Mouse (Mus musculus) heart, embryonic 12.5 days (tissue): ENCODE data around the gene Trabd. TPM values are rescaled to one million over a fixed set of nuclear protein-coding genes. Genes with fewer than 3 reads are reported as not detected.

Experiments
- ATAC-seq: fragments of 200-750 bp; cut with Nextera tagmentation; 2 replicates; pipeline ENCODE4 v1.8.0; 2017; ENCODE audit warnings: moderate TSS enrichment, moderate library complexity; ENCODE audit not compliant: insufficient number of reproducible peaks, low FRiP score
- H3K27ac ChIP-seq: fragments of 300-500 bp; sonication (generic); 2 replicates; pipeline ENCODE4 v1.5.1; 2016; ENCODE audit warnings: mild to moderate bottlenecking, moderate library complexity; ENCODE audit not compliant: poor library complexity, severe bottlenecking
- H3K27me3 ChIP-seq: fragments of 300-500 bp; sonication (generic); replicated peaks from 2 replicates; pipeline ENCODE4 v1.6.1; 2016; ENCODE audit warnings: mild to moderate bottlenecking, moderate library complexity
- H3K36me3 ChIP-seq: fragments of 300-500 bp; sonication (generic); 2 replicates; pipeline ENCODE4 v1.6.1; 2016; ENCODE audit warnings: mild to moderate bottlenecking, moderate library complexity
- H3K4me1 ChIP-seq: fragments of 300-500 bp; sonication (generic); replicated peaks from 2 replicates; pipeline ENCODE4 v1.6.1; 2016; ENCODE audit warnings: mild to moderate bottlenecking
- H3K4me2 ChIP-seq: fragments of 300-500 bp; sonication (generic); 2 replicates; pipeline ENCODE4 v1.6.1; 2016; ENCODE audit warnings: mild to moderate bottlenecking, moderate library complexity
- H3K4me3 ChIP-seq: fragments of 300-500 bp; sonication (generic); 2 replicates; pipeline ENCODE4 v1.5.1; 2016; ENCODE audit warnings: mild to moderate bottlenecking
- H3K9ac ChIP-seq: fragments of 300-500 bp; sonication (generic); 2 replicates; pipeline ENCODE4 v1.6.1; 2016; ENCODE audit warnings: mild to moderate bottlenecking, moderate library complexity
- H3K9me3 ChIP-seq: fragments of 300-500 bp; sonication (generic); replicated peaks from 2 replicates; pipeline ENCODE4 v1.6.1; 2016; ENCODE audit warnings: mild to moderate bottlenecking, moderate library complexity
- WGBS: fragments of 180-500 bp; shearing (Covaris S2); methylation state at CpG from one replicate; pipeline ENCODE4 v1.1.7; 2016; 5-methylcytosine and 5-hydroxymethylcytosine counted together
- polyA plus RNA-seq: library from polyadenylated mRNA; unstranded; fragments of >200 nt; fragmentation: Nextera tagmentation; extraction: Ambion mirVana; gene quantifications from 2 replicates; pipeline ENCODE4 v1.2.1, GENCODE M21; 2016

Gene Trabd
- polyA plus RNA-seq, 1 experiment from 2014 or later: 51.7 TPM

GRCm38 (mm10) chr15:89104425-89104824 is 29.5 kb downstream of the Trabd start:
- Histone ChIP-seq H3K27me3 (no peaks in the 10 kb centered on the region), H3K27ac (no peak overlapping the region), H3K9ac (no peak overlapping the region), H3K4me3 (no peak overlapping the region), H3K4me1 (no peaks in the 10 kb centered on the region), H3K36me3 (peaks cover 99% of the 10 kb centered on the region), H3K4me2 (no peak overlapping the region), H3K9me3 (no peaks in the 10 kb centered on the region)
- WGBS: 91% methylated on average over 8 of the region's 8 CpGs
- no peak for ATAC-seq

- no peak for ATAC-seq
- H3K4me3 ChIP-seq: no peak overlapping the region
- H3K36me3 ChIP-seq: peaks cover 99% of the 10 kb centered on the region
- H3K9me3 ChIP-seq: no peaks in the 10 kb centered on the region
- 89% methylated on average over 13 of the region's 13 CpGs for WGBS
- H3K4me1 ChIP-seq: no peaks in the 10 kb centered on the region
- H3K27me3 ChIP-seq: no peaks in the 10 kb centered on the region
- H3K27ac ChIP-seq: no peak overlapping the region
- H3K4me2 ChIP-seq: no peak overlapping the region
- H3K9ac ChIP-seq: no peak overlapping the region
These were observed 31.1 kb downstream of the Trabd start for GRCm38 (mm10) chr15:89106073-89106472.

- Histone ChIP-seq H3K36me3 (peaks cover 96% of the 10 kb centered on the region), H3K9ac (no peak overlapping the region), H3K27ac (no peak overlapping the region), H3K27me3 (no peaks in the 10 kb centered on the region), H3K4me3 (no peak overlapping the region), H3K4me1 (no peaks in the 10 kb centered on the region), H3K9me3 (no peaks in the 10 kb centered on the region), H3K4me2 (no peak overlapping the region)
- no peak for ATAC-seq
- 83% methylated on average over 1 of the region's 1 CpGs for WGBS
These were observed 32.1 kb downstream of the Trabd start for GRCm38 (mm10) chr15:89106976-89107375.

GRCm38 (mm10) chr15:89110147-89110546 is 35.2 kb downstream of the Trabd start:
- Histone ChIP-seq H3K4me3 (no peak overlapping the region), H3K9ac (no peak overlapping the region), H3K9me3 (no peaks in the 10 kb centered on the region), H3K4me2 (no peak overlapping the region), H3K4me1 (no peaks in the 10 kb centered on the region), H3K36me3 (peaks cover 88% of the 10 kb centered on the region), H3K27me3 (no peaks in the 10 kb centered on the region), H3K27ac (no peak overlapping the region)
- ATAC-seq: no peak
- 67% methylated on average over 9 of the region's 9 CpGs for WGBS

GRCm38 (mm10) chr15:89118007-89118406 is 43.1 kb downstream of the Trabd start:
- H3K27me3 ChIP-seq: no peaks in the 10 kb centered on the region
- H3K4me2 ChIP-seq: no peak overlapping the region
- H3K4me1 ChIP-seq: peaks cover 23% of the 10 kb centered on the region
- H3K9me3 ChIP-seq: no peaks in the 10 kb centered on the region
- H3K36me3 ChIP-seq: peaks cover 62% of the 10 kb centered on the region
- H3K9ac ChIP-seq: no peak overlapping the region
- no peak overlapping the region for H3K27ac ChIP-seq
- ATAC-seq: no peak
- H3K4me3 ChIP-seq: no peak overlapping the region

GRCm38 (mm10) chr15:89122649-89123366 is 47.9 kb downstream of the Trabd start, which contains the start of gene Tubgcp6:
Tubgcp6 (minus strand) TSS chr15:89123112.
- Histone ChIP-seq H3K36me3 (peaks cover 29% of the 10 kb centered on the region), H3K27ac (peak within 1 kb of the TSS; percentile 53; the same call in 1 of the 2 replicates), H3K4me1 (peaks cover 36% of the 10 kb centered on the region), H3K4me3 (peak within 1 kb of the TSS; percentile 90), H3K9ac (peak within 1 kb of the TSS; percentile 85), H3K9me3 (no peaks in the 10 kb centered on the region), H3K27me3 (no peaks in the 10 kb centered on the region), H3K4me2 (peak within 1 kb of the TSS; percentile 96)
- under 1% methylated on average over 47 of the region's 47 CpGs for WGBS
- peak; percentile 89 for ATAC-seq

- H3K4me2 ChIP-seq: peak overlapping the region; percentile 96
- no peaks in the 10 kb centered on the region for H3K27me3 ChIP-seq
- no peaks in the 10 kb centered on the region for H3K9me3 ChIP-seq
- peak overlapping the region; percentile 85 for H3K9ac ChIP-seq
- H3K27ac ChIP-seq: peak overlapping the region; percentile 49; the same call in 1 of the 2 replicates
- peaks cover 40% of the 10 kb centered on the region for H3K4me1 ChIP-seq
- 35% methylated on average over 11 of the region's 11 CpGs for WGBS
- no peak for ATAC-seq
- H3K36me3 ChIP-seq: peaks cover 23% of the 10 kb centered on the region
- peak overlapping the region; percentile 90 for H3K4me3 ChIP-seq
These were observed 48.7 kb downstream of the Trabd start for GRCm38 (mm10) chr15:89123595-89123994.

- H3K9me3 ChIP-seq: no peaks in the 10 kb centered on the region
- H3K4me2 ChIP-seq: no peak overlapping the region
- H3K4me1 ChIP-seq: peaks cover 43% of the 10 kb centered on the region
- 95% methylated on average over 3 of the region's 3 CpGs for WGBS
- H3K27ac ChIP-seq: no peak overlapping the region
- H3K9ac ChIP-seq: no peak overlapping the region
- ATAC-seq: no peak
- no peak overlapping the region for H3K4me3 ChIP-seq
- H3K27me3 ChIP-seq: no peaks in the 10 kb centered on the region
- peaks cover 18% of the 10 kb centered on the region for H3K36me3 ChIP-seq
These were observed 49.4 kb downstream of the Trabd start for GRCm38 (mm10) chr15:89124312-89124711.

GRCm38 (mm10) chr15:89125351-89125750 is 50.4 kb downstream of the Trabd start:
- Histone ChIP-seq H3K27me3 (no peaks in the 10 kb centered on the region), H3K4me2 (no peak overlapping the region), H3K9me3 (no peaks in the 10 kb centered on the region), H3K4me3 (no peak overlapping the region), H3K36me3 (peaks cover 12% of the 10 kb centered on the region), H3K9ac (no peak overlapping the region), H3K27ac (no peak overlapping the region), H3K4me1 (peaks cover 39% of the 10 kb centered on the region)
- 89% methylated on average over 9 of the region's 9 CpGs for WGBS
- ATAC-seq: no peak

GRCm38 (mm10) chr15:89126622-89127021 is 51.7 kb downstream of the Trabd start:
- H3K4me1 ChIP-seq: peaks cover 28% of the 10 kb centered on the region
- peaks cover 22% of the 10 kb centered on the region for H3K36me3 ChIP-seq
- no peak overlapping the region for H3K4me2 ChIP-seq
- ATAC-seq: no peak
- no peaks in the 10 kb centered on the region for H3K27me3 ChIP-seq
- no peaks in the 10 kb centered on the region for H3K9me3 ChIP-seq
- no peak overlapping the region for H3K9ac ChIP-seq
- no peak overlapping the region for H3K27ac ChIP-seq
- 86% methylated on average over 8 of the region's 8 CpGs for WGBS
- H3K4me3 ChIP-seq: no peak overlapping the region

GRCm38 (mm10) chr15:89127364-89127940 is 52.5 kb downstream of the Trabd start:
- H3K4me2 ChIP-seq: peak overlapping the region; percentile 81
- peak overlapping the region; percentile 82 for H3K9ac ChIP-seq
- peaks cover 28% of the 10 kb centered on the region for H3K36me3 ChIP-seq
- no peaks in the 10 kb centered on the region for H3K27me3 ChIP-seq
- peak overlapping the region; percentile 67 for H3K4me3 ChIP-seq
- WGBS: 86% methylated on average over 8 of the region's 8 CpGs
- no peak for ATAC-seq
- H3K4me1 ChIP-seq: peaks cover 20% of the 10 kb centered on the region
- no peak overlapping the region for H3K27ac ChIP-seq
- no peaks in the 10 kb centered on the region for H3K9me3 ChIP-seq
